Mouse (Mus musculus): ENCODE results near the gene Pbx1. TPM values are rescaled to one million over a fixed set of nuclear protein-coding genes. Genes with fewer than 3 reads are reported as not detected.

Pbx1 gene
- 0.05 TPM for polyA plus RNA-seq (2017; shearing (Covaris generic))

GRCm38 (mm10) chr1:168432232-168432280, at the start of gene Pbx1:
TSS of gene Pbx1 (minus strand) at chr1:168432270.

